Mouse (Mus musculus) cerebellum, adult 2 months (tissue): ENCODE measurements around the gene Slc51a.

ENCODE experiments used
- CTCF ChIP-seq: fragments of 200-500 bp; IDR thresholded peaks from 2 replicates; pipeline ENCODE4 v1.5.1; 2011; ENCODE audit warnings: low read depth, mild to moderate bottlenecking, control low read depth, low read length, moderate library complexity, borderline replicate concordance; ENCODE audit not compliant: insufficient read depth
- POLR2A ChIP-seq: fragments of 200-500 bp; IDR thresholded peaks from 2 replicates; pipeline ENCODE4 v1.6.1; 2011; ENCODE audit warnings: low read length, control low read depth, borderline replicate concordance; ENCODE audit not compliant: insufficient read depth

- TF ChIP-seq CTCF (no peak), POLR2A (no peak)
These were observed 26.0 kb downstream of the Slc51a start for GRCm38 (mm10) chr16:32461713-32462112.
